Mouse (Mus musculus): ENCODE measurements at regions not wholly inside any gene's neighbourhood (a gene's known extent, or its start where the extent isn't known, plus 50 kb on each side); places are given as distances from the start of the nearest gene placed in this dataset.

DNA sequence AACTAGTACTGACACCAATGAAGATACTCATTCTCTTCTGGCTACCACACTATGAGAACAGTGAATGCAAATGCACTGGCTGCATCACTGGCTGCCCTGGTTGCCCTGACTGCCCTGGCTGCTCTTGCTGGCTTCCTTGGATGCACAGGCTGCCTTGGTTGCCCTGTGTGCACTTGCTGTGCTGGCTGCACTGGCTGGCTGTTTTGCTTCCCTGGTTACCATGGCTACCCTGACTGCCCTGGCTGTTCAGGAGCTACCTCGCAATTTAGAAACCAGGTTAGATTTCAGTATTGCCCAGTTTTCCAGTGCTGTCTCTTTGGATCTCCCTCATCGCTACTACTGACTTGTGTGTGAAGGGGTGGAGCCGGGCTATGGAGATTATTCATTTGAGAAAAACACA lies 175.7 kb downstream of the Fat4 start:
- DNase-seq (ENCODE audit: low read depth, low spot score): no peak

GRCm38 (mm10) chr3:39065457-39065856 lies 178.7 kb downstream of the Fat4 start:
- DNase-seq (ENCODE audit: low read depth, low spot score): no peak

- DNase-seq (ENCODE audit: low read depth, low spot score): no peak
Observed at GRCm38 (mm10) chr3:39069011-39069410, 182.3 kb downstream of the Fat4 start.

DNA sequence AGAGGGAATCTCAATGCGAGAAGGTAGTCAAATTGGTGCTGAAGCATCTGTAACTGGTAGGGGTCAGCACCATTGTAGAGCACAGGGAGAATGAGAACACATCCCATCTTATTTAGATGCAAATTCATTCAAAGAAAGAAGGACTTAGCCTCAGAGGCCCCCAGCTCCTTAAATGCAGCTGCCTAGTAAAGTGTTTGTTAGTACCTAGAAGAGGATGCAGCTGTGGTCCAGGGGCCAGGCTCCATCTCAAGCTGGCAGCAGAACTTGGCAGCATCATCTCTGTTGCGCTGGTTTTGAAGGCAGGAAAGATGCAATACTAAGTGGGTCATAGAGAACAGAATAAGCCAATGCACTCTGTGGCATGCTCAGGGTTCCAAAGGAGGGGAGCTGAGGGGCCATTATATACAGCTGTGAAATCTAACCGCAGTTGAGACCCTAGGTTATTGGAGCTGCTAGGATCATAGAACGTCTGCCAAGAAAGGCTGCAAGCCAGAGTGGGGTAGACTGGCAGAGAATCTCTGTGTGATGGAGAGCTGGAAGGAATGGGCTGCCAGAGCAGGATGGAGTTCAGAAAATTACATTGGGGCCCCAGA lies 196.0 kb downstream of the Fat4 start:
- DNase-seq (ENCODE audit: low read depth, low spot score): no peak

- DNase-seq (ENCODE audit: low read depth, low spot score): no peak
Observed at GRCm38 (mm10) chr3:39088948-39089347, 202.2 kb downstream of the Fat4 start.

DNA sequence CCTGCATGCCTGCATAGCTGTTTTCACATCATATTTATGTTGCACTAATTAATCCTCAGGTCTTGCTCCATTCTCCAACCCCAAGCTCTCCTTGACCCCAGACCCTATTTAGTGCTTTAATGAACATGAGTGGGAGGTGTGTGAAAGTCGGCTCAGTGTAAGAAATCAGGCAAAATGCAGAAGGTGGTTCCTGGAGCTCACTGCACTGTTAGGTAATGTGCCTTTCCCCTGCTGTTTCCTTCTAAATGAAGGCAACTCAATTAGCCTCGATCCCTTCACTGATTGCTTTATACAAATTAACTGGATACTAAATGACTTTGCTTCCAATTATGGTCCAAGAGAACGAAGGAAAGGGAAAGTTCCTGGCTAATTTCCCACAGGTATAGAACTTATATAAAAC lies 215.6 kb downstream of the Fat4 start:
- no peak for DNase-seq (ENCODE audit: low read depth, low spot score)

DNA sequence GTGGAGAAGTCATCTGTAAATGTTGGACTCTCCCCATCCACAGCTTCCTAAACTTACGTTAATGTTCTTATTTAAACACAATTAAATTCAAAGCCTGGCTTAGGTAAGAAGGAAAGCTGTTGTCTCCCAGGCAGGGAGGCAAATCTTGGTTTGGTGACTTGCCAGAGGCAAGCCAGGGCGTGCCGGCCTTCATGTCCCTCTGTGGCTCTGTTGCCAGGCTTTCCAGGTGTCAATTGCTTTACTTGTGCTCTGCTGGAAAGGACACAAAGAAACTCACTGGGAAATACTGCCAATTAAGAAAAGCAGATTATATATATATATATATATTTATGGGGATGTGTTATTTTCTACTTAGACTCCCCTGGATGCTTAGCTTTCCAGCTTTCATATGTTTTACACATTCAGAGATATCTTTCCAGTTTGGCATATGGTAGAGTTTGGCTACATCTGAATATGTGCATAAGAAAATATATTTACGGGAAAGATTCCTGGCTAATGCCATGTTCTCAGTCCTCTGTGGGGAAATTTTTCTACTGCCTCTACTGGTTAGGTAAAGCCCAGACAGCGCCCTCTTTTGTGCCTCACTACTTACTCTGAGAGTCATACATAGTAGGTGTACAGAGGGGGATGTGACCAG lies 223.1 kb downstream of the Fat4 start:
- no peak for DNase-seq (ENCODE audit: low read depth, low spot score)

DNA sequence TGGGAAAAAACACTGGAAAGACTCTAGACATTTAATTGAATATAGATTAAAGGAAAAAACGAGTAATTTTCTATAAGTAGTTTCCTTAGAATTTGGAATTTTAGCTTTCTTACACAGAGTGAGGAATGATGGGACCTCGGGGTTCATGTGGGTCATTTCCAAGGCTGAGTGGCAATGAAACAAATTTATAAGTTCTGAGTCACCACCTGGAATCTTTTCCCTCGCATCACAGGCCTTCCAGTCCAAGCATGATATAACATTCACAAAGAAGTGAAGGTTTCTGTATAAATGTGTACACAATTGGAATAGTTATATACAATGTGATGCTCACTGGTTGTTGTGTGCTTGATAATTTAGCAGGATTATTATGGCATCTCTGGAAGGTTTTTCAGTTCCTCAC lies 227.3 kb downstream of the Fat4 start:
- DNase-seq (ENCODE audit: low read depth, low spot score): no peak

DNA sequence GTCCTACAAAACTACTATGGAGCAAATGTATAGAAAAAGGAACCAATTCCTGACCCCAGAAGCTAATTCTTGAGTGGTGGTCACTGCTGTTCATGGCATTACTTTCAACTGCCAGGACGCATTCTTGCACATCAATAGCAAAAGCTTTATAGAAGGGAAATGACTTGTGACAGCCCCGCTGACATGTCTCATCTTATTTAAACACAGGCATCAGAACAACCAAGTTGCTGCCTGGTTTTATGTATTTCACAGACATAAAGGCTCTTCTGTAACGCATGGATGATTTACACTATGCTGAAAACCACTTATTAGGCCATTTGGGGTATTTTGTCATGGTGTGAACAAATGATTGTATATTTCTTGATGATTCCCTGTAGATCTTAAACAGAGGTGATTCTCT lies 228.1 kb downstream of the Fat4 start:
- DNase-seq (ENCODE audit: low read depth, low spot score): no peak

GRCm38 (mm10) chr3:39115441-39115840 lies 228.7 kb downstream of the Fat4 start:
- no peak for DNase-seq (ENCODE audit: low read depth, low spot score)

DNA sequence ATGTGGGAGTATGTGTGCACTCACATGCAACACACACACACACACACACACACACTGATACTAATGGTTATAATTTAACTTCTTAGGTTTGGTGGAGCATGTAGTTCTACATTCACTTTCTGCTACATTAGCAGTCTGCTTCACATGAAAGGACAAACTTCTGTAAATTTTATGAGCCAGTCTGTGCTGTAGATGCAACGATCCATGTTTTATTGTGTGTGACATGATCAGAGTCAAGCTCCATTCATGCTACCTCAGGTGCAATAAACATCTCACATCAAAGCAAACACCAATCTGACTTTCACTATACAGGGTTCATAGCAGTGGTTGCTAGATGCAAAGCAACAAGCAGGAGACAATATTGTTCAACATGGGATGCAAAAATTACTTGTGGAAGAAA lies 235.5 kb downstream of the Fat4 start:
- no peak for DNase-seq (ENCODE audit: low read depth, low spot score)

DNA sequence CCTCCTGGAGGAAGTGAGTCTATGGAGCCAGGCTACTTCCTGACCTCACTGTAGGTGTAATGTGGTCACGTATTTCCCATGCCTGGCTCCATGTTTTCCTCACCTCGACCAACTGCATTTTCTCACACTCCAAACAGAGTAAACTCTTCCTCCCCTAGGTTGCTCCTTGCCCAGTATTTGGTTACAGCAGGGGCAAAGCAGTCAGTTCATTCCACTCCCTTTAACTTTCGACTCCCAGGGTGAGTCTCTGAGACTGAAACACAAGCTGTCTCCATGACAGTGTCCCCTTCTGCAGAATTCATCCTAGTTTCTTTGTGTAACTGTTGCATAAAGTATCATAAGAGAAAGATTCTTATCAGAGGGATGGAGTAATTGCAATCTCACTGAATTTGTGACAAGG lies 243.8 kb downstream of the Fat4 start:
- no peak for DNase-seq (ENCODE audit: low read depth, low spot score)

GRCm38 (mm10) chr3:39165006-39165667 lies 278.4 kb downstream of the Fat4 start:
- no peak for DNase-seq (ENCODE audit: low read depth, low spot score)

GRCm38 (mm10) chr3:39182646-39183045 lies 295.9 kb downstream of the Fat4 start:
- DNase-seq (ENCODE audit: low read depth, low spot score): no peak

GRCm38 (mm10) chr3:39195102-39195501 lies 308.4 kb downstream of the Fat4 start:
- DNase-seq (ENCODE audit: low read depth, low spot score): no peak

GRCm38 (mm10) chr3:39202662-39203061 lies 315.9 kb downstream of the Fat4 start:
- DNase-seq (ENCODE audit: low read depth, low spot score): no peak

GRCm38 (mm10) chr3:39208651-39209050 lies 321.9 kb downstream of the Fat4 start:
- DNase-seq (ENCODE audit: low read depth, low spot score): no peak

- DNase-seq (ENCODE audit: low read depth, low spot score): no peak
Observed at GRCm38 (mm10) chr3:39209382-39210165, 322.8 kb downstream of the Fat4 start.

GRCm38 (mm10) chr3:39211670-39212069 lies 324.9 kb downstream of the Fat4 start:
- no peak for DNase-seq (ENCODE audit: low read depth, low spot score)

- no peak for DNase-seq (ENCODE audit: low read depth, low spot score)
Observed at GRCm38 (mm10) chr3:39220011-39220706, 333.4 kb downstream of the Fat4 start.

DNA sequence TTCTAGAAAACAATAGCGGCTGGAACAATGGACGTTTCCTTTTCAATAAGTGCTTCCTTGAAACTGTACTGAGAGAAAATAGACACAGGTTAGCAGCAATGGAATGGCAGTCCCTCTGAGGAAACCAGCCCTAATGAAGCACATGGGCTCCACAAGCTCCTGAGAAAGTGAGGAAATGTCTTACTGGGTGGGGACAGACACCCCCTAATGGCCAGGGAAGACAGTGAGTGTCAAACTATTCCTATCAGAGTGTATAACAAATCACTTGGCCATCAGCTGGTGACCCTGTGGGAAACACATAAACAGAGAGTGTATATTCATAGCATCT lies 333.9 kb downstream of the Fat4 start:
- DNase-seq (ENCODE audit: low read depth, low spot score): no peak

DNA sequence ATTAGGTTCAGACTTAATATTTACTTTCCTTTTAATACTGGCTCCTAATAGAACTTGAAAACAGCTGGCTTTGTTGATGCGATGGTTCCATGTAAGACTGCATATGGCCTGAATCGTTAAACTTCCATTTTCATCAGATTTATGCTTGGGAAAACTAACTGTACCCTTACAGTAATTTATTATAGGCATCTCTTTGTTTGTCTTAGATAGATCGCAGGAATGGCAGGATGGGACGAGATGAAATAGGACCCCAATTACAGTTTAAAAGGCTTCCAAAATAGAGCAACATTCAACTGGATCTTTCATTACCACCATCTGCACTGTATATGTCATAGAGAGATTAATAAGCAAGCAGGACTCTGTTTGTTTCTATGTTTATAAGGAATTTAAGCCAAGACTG lies 335.3 kb downstream of the Fat4 start:
- no peak for DNase-seq (ENCODE audit: low read depth, low spot score)
